Mouse (Mus musculus) embryonic fibroblast, embryonic 13.5 days (primary cell): ENCODE data around the gene Cdh3. TPM values are rescaled to one million over a fixed set of nuclear protein-coding genes. Genes with fewer than 3 reads are reported as not detected.
A peak's percentile ranks its signal among the peaks of the same experiment; 100 is the strongest.

Experiments used
- H3K27ac ChIP-seq: 2 replicates; pipeline ENCODE4 v1.5.1; 2012; ENCODE audit warnings: low read length, control low read depth, inconsistent platforms; ENCODE audit not compliant: insufficient read depth
- H3K4me1 ChIP-seq: 2 replicates; pipeline ENCODE4 v1.6.1; 2011; ENCODE audit warnings: low read length; ENCODE audit not compliant: control insufficient read depth, insufficient read depth
- H3K4me3 ChIP-seq: 2 replicates; pipeline ENCODE4 v1.5.1; 2011; ENCODE audit warnings: mild to moderate bottlenecking, control low read depth, low read length; ENCODE audit not compliant: insufficient read depth
- CTCF ChIP-seq: IDR thresholded peaks from 2 replicates; pipeline ENCODE4 v1.5.1; 2011; ENCODE audit warnings: mild to moderate bottlenecking, control low read depth, low read length, moderate library complexity, borderline replicate concordance; ENCODE audit not compliant: insufficient read depth
- POLR2A ChIP-seq: IDR thresholded peaks from 2 replicates; pipeline ENCODE4 v1.6.1; 2011; ENCODE audit warnings: low read depth, mild to moderate bottlenecking, control low read depth, low read length, moderate library complexity
- polyA plus RNA-seq: library from polyadenylated mRNA; stranded (reverse); fragments of >200 nt; gene quantifications from 2 replicates; pipeline ENCODE4 v1.2.4, GENCODE M21; 2011; ENCODE audit warnings: low read depth; ENCODE audit not compliant: missing spikeins, insufficient read length

Cdh3 gene
- polyA plus RNA-seq, 1 experiment = 70.2 TPM

DNA sequence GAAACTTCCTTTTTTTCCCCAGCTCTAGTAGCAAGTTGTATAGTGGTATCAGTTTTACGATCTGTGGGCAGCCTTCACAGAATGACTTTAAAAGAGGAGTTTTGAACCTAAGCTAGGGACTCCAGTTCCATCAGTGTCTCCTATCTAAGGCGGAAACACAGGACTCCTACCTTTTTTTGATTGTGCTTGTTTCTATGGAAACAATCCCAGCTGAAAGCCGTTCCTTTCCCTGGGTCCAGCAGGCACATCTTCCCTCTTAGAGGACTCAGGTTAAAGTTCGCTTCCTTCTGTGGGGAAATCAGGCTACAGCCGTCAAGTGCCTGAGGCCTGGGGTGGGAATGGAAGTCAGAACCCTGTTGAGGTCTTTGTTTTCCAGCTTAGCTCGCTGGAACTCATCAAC lies 16.0 kb downstream of the Cdh3 start:
- Histone ChIP-seq H3K4me3 (no peak overlapping the region), H3K4me1 (peaks cover 15% of the 10 kb centered on the region), H3K27ac (peak overlapping the region; percentile 1; the same call in 1 of the 2 replicates)
- TF ChIP-seq POLR2A (no peak), CTCF (no peak)

DNA sequence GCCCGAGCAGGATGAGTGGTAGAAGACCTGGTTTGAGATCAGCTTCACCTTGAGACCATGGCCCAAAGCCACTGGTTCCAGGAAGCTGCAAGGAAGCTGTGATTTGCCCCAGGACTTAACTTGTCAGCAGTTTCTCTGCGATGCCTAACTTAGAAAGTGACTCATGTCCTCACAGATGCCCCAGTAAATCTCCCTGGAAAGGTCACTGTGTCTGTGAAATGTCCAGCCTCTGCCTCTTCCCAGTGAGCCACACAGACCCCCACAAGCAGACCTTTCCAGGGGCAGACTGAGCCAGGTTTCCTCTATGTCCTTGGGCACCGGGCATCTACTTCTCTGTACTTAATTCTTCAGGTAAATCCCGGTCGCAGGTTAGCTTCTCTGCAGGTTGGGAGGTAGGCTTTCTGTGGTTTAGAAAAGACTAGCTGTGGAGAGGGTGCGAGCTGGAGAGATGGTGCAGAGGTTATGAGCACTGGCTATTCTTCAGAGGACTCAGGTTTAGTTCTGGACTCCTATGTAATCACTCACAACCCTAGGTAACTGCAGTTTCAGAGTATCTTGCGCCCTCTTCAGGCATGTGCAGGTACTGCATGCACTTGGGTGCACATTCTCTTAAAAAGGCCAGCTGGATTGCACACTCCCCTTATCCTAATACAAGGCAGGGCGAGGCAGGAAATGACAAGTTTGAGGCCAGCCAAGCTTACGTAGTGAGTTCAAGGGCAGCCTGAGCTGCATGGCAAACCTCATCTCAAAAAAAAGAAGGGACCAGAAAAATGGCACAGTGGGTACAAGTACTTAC lies 16.7 kb downstream of the Cdh3 start:
- TF ChIP-seq POLR2A (no peak), CTCF (peak; percentile 36; the same call in 1 of the 2 replicates)
- H3K27ac ChIP-seq = peak overlapping the region; percentile 70; the same call in 1 of the 2 replicates

DNA sequence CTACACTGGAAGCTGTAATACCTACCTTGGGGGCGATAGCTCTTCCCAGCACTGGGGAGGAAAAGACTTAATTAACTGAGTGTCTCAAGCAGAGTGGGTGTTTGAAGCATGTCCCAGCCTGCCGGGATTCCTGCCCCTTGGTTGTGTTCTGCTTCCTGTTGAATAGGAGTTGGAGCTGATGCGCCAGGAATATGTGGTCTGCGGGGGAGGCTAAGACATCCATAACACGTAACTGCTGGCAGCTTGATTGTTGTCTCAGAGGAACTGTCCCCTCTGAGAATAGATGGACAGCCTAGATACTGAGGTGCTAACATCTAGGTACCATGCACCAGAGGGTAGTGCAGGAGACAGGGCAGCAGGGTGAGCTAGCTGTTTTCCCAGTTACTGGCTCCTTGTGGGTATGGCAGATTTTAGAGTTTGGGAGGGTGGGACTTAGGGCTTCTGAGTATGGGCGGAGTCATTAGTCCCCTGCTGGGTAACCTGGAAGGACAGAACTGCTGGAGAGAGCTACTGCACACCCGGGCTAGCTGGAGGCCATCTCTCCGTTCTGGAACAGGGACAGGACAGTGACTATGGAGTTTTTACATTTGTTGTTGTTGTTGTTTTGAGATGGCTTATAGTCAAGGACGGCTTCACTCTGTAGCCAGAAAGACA lies 18.0 kb downstream of the Cdh3 start:
- Histone ChIP-seq H3K4me3 (no peak overlapping the region), H3K27ac (peak overlapping the region; percentile 70), H3K4me1 (peaks cover 18% of the 10 kb centered on the region)
- TF ChIP-seq POLR2A = no peak

More for the DNA sequence above, 16.7 kb downstream of the Cdh3 start:
- Histone ChIP-seq H3K4me1 (peaks cover 15% of the 10 kb centered on the region), H3K4me3 (no peak overlapping the region)

GRCm38 (mm10) chr8:106529885-106530482 lies 19.3 kb downstream of the Cdh3 start:
- peaks cover 22% of the 10 kb centered on the region for H3K4me1 ChIP-seq
- TF ChIP-seq CTCF (no peak), POLR2A (no peak)
- H3K27ac ChIP-seq = peak overlapping the region; percentile 92

DNA sequence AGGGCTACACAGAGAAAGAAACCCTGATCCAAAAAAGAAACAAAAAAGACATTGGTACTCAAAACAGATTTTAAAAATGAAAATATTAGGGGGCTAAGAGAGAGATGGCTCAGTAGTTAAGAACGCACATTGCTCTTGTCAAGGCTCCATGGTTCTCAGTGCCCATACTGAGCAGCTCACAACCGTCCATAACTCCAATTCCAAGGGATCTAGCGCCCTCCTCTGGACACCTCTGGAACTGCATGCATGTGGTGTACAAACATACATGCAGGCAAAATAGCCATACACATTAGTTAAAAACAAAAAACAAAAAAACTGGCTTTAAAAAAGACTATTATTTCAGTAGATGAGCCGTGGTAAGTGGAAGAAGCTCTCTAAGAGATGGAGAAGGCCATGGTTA lies 19.9 kb downstream of the Cdh3 start:
- TF ChIP-seq POLR2A = no peak
- peak; percentile 27; the same call in 1 of the 2 replicates for TF ChIP-seq CTCF
- H3K4me3 ChIP-seq = no peak overlapping the region
- H3K27ac ChIP-seq = peak overlapping the region; percentile 92
- peaks cover 22% of the 10 kb centered on the region for H3K4me1 ChIP-seq

More at GRCm38 (mm10) chr8:106529885-106530482, 19.3 kb downstream of the Cdh3 start:
- no peak overlapping the region for H3K4me3 ChIP-seq

DNA sequence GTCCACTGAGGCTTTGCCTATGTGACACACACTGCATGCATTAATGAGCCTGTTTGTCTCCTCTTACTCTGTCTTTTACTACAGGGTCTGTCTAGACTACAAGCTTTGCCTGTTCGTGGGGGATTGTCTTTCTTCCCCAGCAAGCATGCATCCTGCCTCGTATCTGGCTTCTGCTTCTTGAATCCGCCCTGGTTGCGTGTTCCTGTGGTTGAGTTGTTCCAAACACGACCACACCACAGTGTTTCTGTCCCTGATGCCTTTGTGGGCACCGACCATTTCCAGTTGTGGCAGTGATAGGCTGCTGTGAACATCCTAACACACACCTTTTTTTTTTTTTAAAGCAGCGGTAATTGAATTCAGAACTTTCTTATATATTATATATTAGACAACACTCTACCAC lies 23.0 kb downstream of the Cdh3 start:
- peaks cover 16% of the 10 kb centered on the region for H3K4me1 ChIP-seq
- H3K4me3 ChIP-seq = no peak overlapping the region
- TF ChIP-seq POLR2A (no peak), CTCF (no peak)
- peak overlapping the region; percentile 29 for H3K27ac ChIP-seq

- Histone ChIP-seq H3K4me1 (peaks cover 12% of the 10 kb centered on the region), H3K27ac (no peak overlapping the region), H3K4me3 (no peak overlapping the region)
- no peak for TF ChIP-seq CTCF
- no peak for TF ChIP-seq POLR2A
Observed at GRCm38 (mm10) chr8:106534449-106534848, 23.8 kb downstream of the Cdh3 start.

GRCm38 (mm10) chr8:106535448-106535847 lies 24.8 kb downstream of the Cdh3 start:
- no peak overlapping the region for H3K4me3 ChIP-seq
- TF ChIP-seq POLR2A = no peak
- no peak for TF ChIP-seq CTCF
- H3K27ac ChIP-seq = no peak overlapping the region
- H3K4me1 ChIP-seq = peaks cover 8% of the 10 kb centered on the region; the same call in 1 of the 2 replicates

- Histone ChIP-seq H3K4me1 (peaks cover under 1% of the 10 kb centered on the region; the same call in 1 of the 2 replicates), H3K27ac (no peak overlapping the region), H3K4me3 (no peak overlapping the region)
- TF ChIP-seq POLR2A = no peak
- TF ChIP-seq CTCF = no peak
Observed at GRCm38 (mm10) chr8:106539193-106539592, 28.5 kb downstream of the Cdh3 start.

GRCm38 (mm10) chr8:106541002-106541401 lies 30.3 kb downstream of the Cdh3 start:
- TF ChIP-seq POLR2A = no peak
- TF ChIP-seq CTCF = no peak
- Histone ChIP-seq H3K27ac (no peak overlapping the region), H3K4me1 (no peaks in the 10 kb centered on the region), H3K4me3 (no peak overlapping the region)
